Mouse (Mus musculus): ENCODE data around the gene Med14.

Gene Med14

GRCm38 (mm10) chrX:12761626-12762333, at the start of gene Med14:
Gene Med14, minus strand, starts transcription at chrX:12762073.
- peak; percentile 82 for DNase-seq (ENCODE audit: low spot score)

- DNase-seq (ENCODE audit: low spot score), result no peak
Observed at GRCm38 (mm10) chrX:12800559-12800958, 38.7 kb upstream of the Med14 start.

GRCm38 (mm10) chrX:12794842-12795241, 33.0 kb upstream of the Med14 start:
- peak; percentile 14 for DNase-seq (ENCODE audit: low spot score)

- DNase-seq (ENCODE audit: low spot score), result no peak
Observed at GRCm38 (mm10) chrX:12791674-12792340, 29.9 kb upstream of the Med14 start.

GRCm38 (mm10) chrX:12773236-12773635, 11.4 kb upstream of the Med14 start:
- DNase-seq (ENCODE audit: low spot score), result no peak

GRCm38 (mm10) chrX:12771561-12771960, 9.7 kb upstream of the Med14 start:
- no peak for DNase-seq (ENCODE audit: low spot score)

- DNase-seq (ENCODE audit: low spot score), result no peak
Observed at GRCm38 (mm10) chrX:12768571-12768970, 6.7 kb upstream of the Med14 start.

- no peak for DNase-seq (ENCODE audit: low spot score)
Observed at GRCm38 (mm10) chrX:12766846-12767564, 5.1 kb upstream of the Med14 start.

GRCm38 (mm10) chrX:12763127-12763834, 1.4 kb upstream of the Med14 start:
- no peak for DNase-seq (ENCODE audit: low spot score)

- no peak for DNase-seq (ENCODE audit: low spot score)
Observed at GRCm38 (mm10) chrX:12762334-12763126, 657 bp upstream of the Med14 start.

GRCm38 (mm10) chrX:12761259-12761625, 631 bp downstream of the Med14 start:
- DNase-seq (ENCODE audit: low spot score), result no peak

GRCm38 (mm10) chrX:12760501-12760900, 1.4 kb downstream of the Med14 start:
- no peak for DNase-seq (ENCODE audit: low spot score)

GRCm38 (mm10) chrX:12759625-12760024, 2.2 kb downstream of the Med14 start:
- DNase-seq (ENCODE audit: low spot score), result no peak

GRCm38 (mm10) chrX:12747886-12748285, 14.0 kb downstream of the Med14 start:
- DNase-seq (ENCODE audit: low spot score), result no peak

- DNase-seq (ENCODE audit: low spot score), result no peak
Observed at GRCm38 (mm10) chrX:12746729-12747128, 15.1 kb downstream of the Med14 start.

- DNase-seq (ENCODE audit: low spot score), result no peak
Observed at GRCm38 (mm10) chrX:12740396-12740795, 21.5 kb downstream of the Med14 start.

GRCm38 (mm10) chrX:12716036-12716435, 45.8 kb downstream of the Med14 start:
- no peak for DNase-seq (ENCODE audit: low spot score)

- DNase-seq (ENCODE audit: low spot score), result no peak
Observed at GRCm38 (mm10) chrX:12713796-12714195, 48.1 kb downstream of the Med14 start.

- no peak for DNase-seq (ENCODE audit: low spot score)
Observed at GRCm38 (mm10) chrX:12686910-12687309, 75.0 kb downstream of the Med14 start.

- no peak for DNase-seq (ENCODE audit: low spot score)
Observed at GRCm38 (mm10) chrX:12686071-12686470, 75.8 kb downstream of the Med14 start.

GRCm38 (mm10) chrX:12677396-12677795, 84.5 kb downstream of the Med14 start:
- DNase-seq (ENCODE audit: low spot score), result peak; percentile 56
